Mouse (Mus musculus) kidney, adult 11 months (tissue): ENCODE results near the gene Btbd6.

Source experiments
- DNase-seq: peaks from one replicate; pipeline ENCODE4 v3.0.0; 2022

Gene Btbd6

DNA sequence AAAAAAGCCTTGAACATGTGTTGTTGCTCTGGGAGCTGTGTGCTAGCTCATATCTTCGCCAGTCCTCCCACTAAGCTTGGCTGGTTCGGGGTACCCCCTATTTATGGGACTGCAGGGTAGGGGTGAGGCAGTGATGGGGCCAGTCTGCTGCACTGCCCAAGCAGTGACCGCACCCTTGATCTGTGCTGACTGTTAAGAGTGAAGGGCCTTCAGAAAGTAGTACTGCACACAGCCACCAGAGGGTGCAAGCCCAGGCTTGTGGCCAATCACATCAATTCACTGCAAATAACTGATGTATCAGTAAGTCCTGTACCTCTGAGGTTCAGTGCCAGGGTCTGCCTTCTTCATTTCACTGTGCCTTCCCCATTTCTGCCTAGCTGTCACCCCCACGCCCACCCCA lies 20.5 kb upstream of the Btbd6 start:
- peak; percentile 67 for DNase-seq

DNA sequence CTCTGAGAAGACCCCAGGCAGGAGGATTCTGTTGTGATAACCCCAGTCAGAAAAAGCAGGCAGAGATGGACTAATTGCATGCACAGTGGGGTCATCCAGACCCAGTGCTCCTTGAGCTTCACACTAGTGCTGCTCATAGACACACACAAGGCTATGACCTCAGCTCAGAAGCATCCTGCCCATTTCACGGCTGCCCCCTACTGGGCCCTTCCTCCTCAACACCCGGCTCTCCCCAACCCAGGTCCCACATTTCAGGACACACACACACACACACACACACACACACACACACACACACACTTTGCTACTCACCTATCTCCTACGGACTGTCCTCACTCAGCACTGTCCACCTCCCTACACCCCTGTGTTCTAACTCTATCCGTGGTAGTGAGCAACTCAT lies 18.0 kb upstream of the Btbd6 start:
- DNase-seq = no peak

DNA sequence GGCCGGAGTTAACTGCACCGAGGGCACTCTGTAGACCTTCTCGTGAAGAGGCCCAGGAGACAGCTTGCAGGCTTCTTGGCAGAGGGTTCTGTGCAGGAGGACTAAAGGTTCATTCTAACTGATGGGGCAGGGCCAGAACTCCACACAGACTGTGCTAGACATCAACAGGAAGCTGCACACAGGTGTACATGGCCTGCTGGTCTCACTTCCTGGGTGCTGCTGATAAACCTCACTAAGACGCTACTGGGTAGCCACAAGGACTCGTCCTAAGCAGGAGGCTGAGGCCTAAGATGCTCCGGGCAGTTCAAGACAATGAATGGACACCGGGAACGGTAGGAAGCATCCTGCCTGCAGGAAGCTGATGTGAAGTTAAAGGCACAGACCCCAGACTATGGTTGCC lies 16.9 kb upstream of the Btbd6 start:
- no peak for DNase-seq

DNA sequence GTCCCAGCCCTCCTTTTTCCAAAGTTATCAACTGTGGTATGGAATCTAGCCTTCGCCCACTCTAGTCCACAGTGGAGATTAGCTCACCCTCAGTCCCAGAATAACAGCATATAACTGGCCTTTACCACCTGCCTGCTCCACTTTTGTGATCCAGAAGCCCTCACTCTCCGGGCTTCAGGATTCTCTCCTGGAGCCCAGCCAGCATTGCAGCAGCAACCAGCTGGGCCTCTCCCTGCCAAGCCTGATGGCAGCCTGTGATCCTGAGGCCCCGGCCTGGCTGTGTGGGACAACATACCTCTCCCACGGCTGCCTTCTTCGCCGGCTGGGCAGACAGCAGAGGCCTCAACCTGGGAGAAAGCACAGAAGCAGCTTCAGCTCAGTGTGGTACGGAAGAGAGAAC lies 14.9 kb upstream of the Btbd6 start:
- no peak for DNase-seq

DNA sequence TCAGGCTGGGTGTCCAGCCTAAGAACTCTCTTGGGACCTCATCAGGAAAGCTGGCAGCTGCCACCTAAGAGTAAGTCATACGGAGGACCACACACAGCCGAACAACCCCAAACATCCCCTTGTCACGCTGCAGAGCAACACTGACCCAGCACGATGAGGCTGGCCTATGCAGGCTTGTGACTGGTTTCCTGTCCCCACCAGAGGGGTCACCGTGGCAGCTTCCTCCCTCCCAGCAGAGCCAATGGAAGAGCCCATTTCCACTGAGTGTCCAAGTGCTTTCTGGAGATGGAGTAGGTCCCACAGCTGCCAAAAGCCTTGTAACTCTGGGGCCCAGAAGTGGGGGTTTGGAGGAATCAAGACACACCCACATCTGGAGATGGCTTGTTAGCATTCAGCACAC lies 14.4 kb upstream of the Btbd6 start:
- DNase-seq = no peak

DNA sequence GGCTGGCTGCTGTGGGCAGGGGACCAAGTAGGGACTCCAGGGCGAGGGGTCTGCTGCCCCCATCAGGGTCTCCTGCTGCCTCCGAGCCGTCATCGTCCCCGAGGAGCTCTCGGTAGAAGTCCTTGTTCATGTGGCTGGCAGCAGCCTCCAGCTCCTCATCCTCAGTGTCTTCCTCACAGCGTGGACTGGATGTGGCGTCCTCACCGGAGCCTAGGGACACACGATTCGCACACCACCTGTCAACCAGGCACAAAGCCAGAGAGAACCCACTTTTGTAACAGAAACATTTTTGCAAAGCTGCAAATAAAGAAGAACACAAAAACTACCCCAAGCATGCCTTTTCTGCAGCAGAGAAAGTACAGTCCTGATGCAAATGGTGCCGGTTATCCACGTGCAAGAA lies 10.5 kb upstream of the Btbd6 start:
- DNase-seq = no peak

DNA sequence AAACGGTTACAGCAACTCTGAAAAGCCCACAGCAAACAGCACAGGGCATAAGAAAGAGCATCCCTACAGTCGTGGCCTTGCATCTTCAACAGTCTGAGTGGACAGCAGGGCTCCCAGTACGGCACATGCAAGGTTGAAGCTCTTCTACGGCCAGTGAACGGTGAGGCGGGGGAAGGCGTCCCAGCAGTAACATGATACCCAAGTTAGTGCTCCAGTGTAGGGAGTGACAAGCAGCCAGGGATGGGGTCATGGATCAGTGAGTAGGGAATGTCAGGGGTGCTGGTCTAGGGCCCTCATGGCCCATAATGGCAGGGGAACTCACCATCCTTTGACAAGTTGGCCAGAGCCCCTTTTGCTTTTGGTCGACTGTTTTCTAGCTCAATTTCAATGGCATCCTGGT lies 7.3 kb upstream of the Btbd6 start:
- no peak for DNase-seq

DNA sequence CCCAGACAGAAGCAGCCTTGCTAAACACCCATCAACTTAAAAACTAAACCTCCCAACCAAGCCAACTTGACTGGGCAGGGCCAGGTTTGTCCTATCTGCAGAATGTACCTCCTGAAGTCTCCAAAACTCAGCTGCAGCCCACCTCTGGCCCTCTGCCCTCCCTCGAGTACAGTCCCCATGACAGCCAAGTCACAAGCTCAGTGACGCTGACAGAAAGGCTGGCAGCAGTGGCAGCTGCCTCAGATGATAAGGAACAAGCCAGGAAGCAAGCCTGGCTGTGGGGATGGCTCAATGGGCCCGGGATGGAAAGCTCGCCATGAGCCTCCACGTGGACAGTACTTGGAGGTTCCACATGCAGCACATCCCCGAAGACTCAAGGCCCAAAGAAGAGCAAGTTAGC lies 6.7 kb upstream of the Btbd6 start:
- no peak for DNase-seq

DNA sequence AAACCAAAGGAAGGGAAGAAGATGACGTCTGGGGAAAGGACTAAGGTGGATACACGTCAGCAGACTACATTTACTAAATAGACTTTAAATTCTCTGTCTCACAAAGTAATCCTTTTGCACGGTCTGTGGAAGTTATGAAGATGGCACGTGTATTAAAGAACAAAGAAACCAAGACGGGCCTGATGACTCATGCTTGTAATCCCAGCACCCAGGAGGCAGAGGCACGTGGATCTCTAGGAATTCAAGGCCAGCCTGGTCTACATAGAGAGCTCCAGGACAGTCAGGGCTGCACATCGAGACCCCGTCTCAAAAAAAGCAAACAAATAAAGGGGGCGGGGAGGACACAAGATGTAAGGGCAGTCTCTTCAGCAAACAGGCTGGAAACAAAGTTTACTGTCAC lies 1.5 kb upstream of the Btbd6 start:
- no peak for DNase-seq

DNA sequence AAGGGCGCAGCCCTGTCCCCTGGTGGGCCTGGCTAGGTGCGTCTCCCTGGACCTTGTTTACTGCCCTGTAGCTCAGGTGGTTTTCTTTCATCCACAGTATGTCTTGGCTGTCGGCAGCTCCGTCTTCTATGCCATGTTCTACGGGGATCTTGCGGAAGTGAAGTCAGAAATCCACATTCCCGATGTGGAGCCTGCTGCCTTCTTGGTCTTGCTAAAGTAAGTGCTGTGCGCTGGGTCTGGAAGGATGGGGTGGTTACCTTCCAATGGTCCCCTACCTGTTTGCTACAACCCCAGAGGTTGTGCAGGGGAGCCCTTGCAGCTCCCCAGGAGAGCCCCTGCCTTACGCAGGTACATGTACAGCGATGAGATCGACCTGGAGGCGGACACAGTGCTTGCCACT lies 874 bp downstream of the Btbd6 start:
- no peak for DNase-seq

DNA sequence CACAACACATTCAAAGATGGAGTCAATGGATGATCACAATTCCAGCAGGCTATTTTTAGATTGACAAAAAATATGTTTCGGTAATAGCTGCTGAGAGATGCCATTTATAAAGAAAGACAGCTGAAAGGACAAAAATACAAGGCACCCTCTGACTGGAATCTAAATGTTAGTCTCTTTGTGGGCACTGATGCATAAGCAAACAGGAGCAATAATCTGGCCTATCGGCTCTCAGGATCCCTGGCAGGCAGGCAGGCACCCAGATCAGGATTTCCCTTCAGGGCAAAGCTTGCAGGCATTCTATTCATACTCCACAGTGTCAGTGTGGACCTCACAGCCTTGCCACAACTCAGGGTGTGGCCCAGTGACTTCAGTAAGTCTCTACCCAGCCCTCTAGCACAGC lies 5.7 kb downstream of the Btbd6 start:
- no peak for DNase-seq

DNA sequence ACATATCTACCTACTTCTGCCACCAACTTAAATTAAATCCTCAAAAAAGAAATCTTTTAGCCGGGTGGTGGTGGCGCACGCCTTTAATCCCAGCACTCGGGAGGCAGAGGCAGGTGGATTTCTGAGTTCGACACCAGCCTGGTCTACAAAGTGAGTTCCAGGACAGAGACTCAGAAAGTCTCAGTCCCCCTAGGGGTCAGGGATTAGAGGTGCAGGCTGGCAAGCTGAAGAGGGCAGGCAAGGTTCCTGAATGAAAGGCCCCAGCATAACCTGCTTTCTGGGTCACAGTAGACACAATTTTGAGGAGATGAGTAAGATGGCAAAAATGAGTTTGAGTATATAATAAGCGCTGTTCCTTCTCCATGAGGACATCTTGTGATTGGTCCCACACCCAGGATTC lies 9.1 kb downstream of the Btbd6 start:
- DNase-seq = no peak

DNA sequence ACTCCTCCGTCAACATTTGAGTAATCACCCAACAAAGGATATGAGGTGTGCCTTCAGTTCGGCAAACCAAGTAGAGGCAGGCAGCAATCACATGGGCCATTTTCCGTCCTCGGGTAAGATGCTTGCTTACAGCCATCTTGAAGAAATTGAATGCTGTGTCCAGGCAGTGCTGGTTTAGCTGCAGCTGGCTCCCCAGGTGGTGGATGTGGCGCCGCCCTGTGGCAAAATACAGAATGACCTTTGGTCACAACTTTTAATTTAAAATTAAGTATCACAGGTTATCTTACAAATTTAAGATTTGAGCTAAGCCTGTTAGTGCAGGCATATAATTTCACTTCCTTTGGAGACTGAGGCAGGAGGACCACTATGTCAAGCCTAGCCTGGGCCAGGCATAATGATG lies 11.6 kb downstream of the Btbd6 start:
- no peak for DNase-seq

DNA sequence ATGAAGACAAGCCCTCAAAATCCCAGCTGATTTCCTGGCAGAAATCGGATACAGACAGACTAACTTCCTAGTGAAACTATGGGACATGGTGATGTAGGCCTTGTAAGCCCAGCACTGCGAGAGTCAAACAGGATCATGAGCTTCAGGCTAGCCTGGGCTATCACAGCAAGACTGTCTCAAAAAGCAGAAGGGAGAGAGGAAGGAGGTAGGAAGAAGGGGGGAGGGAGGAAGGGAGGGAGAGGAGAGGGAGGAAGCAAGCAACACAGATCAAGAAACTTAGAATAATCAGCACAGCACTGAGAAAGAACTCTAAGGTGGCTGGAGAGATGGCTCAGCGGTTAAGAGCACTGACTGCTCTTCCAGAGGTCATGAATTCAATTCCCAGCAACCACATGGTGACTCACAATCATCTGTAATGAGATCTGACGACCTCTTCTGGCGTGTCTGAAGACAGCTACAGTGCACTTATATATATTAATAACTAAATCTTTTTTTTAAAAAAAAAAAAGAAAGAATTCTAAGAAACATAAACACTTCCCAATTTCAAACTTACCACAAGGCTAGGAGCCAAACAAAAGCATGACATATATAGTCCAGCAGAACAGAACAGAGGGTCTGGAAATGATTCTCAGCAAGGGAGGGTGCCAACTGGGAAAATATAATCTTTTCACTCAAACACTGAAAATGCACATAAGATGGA lies 14.6 kb downstream of the Btbd6 start:
- no peak for DNase-seq

DNA sequence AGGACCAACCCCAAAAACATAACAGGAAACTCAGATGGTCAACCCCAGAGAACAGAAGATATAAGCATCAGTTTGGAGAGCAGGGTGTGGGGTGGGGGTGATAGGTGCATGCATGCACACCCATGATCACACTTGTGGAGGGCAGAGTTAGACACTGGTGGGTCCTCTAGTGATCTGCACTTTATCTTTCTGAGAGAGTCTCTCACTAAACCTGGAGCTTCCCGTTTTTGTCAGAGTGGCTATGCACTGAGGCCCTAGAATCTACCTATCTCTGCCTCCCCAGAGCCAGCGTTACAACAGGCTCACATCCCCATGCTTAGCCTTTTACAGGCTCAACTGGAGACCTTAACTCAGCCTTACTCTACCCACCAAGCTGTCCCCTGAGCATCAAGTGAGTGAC lies 15.2 kb downstream of the Btbd6 start:
- DNase-seq = no peak

DNA sequence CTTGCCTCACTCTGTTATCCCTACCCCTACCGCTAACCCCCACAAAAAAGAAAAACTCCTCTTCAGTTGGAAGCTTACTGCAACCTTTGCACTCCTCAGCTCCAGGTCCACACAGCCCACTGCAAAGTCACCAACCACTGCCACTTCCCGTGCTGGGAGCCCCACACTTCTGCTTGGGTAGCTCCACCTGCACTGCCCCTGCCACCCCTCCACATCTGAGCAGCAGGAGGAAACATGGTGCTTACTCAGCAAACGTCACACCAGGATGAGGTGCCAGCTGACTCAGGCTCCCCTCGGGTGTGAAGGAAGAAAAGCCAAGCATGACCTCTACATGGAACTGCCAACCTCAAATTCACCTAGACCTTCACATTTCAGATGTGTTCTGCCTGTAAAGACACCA lies 17.9 kb downstream of the Btbd6 start:
- DNase-seq = no peak

DNA sequence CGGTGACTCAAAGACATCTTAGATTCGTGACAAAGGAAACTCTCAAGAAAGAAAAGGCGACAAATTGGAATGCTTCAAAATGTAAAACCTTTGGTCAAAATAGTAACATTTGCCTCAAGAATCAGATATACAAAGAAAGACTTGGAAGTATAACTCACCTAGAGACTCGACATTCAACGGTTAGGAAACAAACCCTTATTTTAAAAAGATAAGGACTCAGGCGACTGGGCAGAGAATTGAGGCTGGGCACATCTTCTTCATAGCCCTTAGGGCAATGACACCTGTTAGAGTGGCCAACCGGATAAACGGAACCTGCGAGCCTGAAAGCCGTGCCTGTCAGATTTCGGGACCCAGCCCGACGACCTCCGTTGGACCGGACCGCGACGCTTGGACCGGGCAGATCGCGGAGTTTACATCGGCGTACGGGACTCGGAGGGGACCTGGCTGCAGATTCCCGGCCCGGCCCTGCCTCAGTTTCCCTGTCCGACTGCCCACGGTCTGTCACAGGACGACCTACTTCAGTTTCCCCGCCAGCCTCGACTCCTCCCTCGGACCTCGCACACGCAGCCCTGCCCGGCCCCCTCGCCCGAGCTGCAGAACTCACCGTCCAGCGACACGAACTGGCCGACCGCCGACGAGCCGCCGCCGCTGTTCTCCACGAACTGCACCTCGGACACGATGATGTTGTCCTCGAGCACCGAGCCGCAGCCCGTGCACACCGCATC lies 23.4 kb downstream of the Btbd6 start:
- no peak for DNase-seq

DNA sequence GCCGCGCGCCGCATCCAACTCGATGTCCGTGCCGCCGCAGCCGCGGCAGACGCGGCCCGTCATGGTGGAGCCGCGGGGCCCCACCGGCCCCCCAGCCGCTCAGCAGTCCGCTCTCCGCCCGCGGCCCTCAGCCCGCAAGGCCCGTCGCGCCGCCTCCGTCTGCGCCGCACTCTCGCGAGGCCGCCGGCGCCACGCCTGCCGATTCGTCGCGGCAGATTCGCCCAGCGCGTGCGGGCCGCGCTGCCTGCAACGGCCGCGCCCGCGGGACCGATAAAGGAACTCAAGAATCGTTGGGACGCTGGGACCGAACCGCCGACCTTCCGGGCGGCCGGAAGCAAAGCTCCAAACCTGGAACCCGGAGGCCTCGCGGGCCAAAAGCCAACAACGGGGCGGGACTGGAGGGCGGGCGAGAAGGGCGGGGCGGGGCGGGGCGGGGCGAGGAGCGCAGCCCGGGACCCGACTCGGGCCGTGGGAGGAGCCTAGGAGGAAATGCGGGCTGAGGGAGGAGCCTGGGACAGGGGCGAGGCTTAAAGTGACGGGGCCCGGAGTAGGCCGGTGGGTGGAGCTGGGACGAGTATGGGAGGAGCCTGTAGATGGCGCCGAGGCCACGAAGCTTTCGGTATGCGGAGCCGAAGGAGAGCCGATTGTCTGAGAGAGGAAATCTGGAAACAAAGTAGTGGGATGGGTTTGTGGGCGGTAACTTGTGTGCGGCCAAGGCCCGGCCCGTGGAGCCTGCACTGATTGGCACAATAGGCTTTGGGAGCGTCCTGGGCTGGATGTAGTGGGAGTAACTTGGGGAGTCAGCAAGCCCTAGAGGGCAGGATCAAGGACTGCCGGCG lies 24.2 kb downstream of the Btbd6 start, which contains the start of gene Brf1:
Gene Brf1 (minus strand): TSS at position 411 of the 839 bp plus-strand sequence.
- DNase-seq = peak; percentile 97

DNA sequence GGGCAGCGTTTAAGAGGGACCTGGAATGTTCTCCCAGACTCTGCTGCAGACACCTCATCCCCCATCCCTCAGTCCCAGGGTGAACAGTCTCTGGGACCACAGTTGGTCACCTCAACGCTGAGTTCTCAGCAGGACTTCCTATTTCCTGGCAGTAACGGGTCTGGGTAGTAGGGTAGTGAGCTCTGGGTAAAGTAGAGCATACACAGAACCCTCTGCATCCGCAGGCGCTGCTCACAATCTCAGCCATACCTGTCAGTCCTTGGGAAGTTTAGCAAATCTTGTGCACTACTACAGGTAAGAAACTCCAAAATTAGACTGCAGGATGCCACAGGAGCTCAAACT lies 24.8 kb downstream of the Btbd6 start:
- DNase-seq = no peak

DNA sequence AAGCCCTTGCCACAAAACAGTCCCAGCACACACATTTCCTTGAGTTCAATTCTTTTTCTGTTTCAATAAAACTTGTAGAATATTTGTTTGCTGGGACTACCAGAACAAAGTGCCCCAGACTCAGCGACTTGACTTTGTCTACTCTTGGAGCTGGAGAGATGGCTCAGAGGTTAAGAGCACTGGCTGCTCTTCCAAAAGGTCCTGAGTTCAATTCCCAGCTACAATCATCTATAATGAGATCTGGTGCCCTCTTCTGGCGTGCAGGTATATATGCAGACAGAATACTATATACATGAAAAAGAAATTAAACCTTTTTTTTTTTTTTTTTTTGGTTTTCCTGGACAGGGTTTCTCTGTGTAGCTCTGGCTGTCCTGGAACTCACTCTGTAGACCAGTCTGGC lies 26.4 kb downstream of the Btbd6 start:
- DNase-seq = no peak

DNA sequence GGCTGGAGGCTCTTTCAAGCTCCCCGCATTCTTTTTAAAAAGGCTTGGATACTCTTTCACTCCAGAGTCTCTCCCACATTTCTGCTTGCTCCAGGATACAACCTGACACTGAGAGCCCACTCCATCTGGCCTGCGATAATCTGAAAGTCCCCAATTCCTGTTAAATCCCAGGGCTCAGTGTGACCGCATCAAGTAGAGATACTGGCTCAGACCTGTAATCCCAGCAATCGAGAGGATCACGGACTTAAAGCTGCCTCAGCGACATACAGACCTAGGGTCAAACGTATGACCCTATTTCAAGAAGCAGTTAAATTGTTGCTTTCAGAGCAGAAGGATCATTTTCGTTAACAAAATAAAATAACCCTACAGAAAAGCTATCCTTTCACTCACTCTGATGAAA lies 27.7 kb downstream of the Btbd6 start:
- no peak for DNase-seq

DNA sequence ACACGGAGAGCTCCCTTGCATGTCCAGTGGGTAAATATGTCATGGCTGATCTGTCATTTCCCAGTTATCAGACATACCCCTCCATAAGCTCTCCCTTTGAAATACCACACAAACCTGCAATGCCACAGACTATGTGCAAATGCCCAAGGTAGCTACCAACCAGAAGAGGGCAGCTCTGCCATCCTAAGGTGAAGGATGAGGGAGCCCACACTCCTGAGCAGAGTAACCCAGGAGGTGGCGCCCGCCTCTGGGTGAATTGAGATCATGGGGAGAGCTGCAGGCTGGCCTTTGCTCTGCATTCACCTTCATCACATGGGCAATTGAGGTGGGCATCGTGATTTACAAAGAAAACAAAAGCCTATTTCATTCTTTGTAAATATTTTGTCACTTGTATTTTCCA lies 28.7 kb downstream of the Btbd6 start:
- peak; percentile 85 for DNase-seq

DNA sequence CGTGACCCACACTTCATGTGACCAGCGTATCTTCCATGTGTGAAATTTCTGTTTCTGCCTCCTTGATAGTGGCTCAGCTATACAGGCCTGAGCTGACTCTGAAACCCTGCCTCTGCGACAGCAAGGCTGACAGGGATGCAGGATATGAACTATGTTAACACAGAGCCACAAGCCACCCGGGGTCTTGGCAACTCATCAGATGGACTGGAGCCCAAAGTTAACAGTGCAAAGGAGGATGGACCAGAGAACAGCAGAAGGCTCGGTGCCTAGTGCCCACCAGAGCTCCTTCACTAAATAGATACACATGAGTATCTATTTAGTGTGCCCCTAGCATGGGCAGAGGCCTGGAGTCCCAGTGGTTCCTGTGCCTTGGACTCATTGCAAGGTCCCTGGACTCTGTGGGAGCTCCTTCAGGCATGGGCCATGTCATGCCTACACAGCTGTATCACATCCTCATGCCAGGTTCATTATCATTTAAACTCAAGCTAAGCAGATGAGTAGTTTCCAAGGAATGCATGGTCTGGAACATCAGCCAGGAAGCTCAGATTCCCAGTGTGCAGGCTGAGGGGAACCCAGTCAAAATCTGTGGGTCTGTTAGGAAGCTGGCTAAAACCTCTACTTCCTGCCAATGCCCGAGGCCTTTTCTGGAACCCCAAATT lies 35.5 kb downstream of the Btbd6 start:
- peak; percentile 44 for DNase-seq

DNA sequence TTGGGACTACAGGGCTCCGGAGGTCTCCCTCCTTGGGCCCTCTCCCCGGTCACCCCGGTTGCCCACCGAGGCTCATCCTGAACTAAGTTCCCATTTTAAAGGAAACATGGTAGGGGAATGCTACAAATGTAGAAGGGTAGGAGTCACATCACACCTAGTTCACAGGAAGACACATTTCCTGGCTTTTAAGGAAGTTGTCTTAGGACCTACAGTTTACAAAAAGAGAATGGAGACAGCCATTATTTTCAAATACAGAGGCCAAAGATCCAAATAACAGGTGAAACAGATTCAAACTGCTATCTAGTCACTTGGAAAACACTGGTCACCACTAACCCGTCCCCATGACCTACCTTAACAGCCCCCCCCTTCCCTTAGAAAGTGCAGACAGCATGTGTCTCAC lies 36.2 kb downstream of the Btbd6 start:
- no peak for DNase-seq
